Mouse (Mus musculus) G1E (cell line): Measurements from ENCODE around the gene Rrm2.

Experiments
- CTCF ChIP-seq: IDR thresholded peaks from 2 replicates; pipeline ENCODE4 v1.5.1; 2012; ENCODE audit warnings: low read depth, low read length, inconsistent platforms, mixed read lengths
- GATA1 ChIP-seq: IDR thresholded peaks from 2 replicates; pipeline ENCODE4 v1.6.1; 2012; ENCODE audit warnings: borderline replicate concordance, low read length, inconsistent platforms, mixed read lengths
- POLR2AphosphoS5 ChIP-seq: IDR thresholded peaks from 2 replicates; pipeline ENCODE4 v1.6.1; 2012; ENCODE audit warnings: low read depth, low read length, inconsistent platforms; ENCODE audit not compliant: insufficient replicate concordance
- TAL1 ChIP-seq: conservative IDR thresholded peaks from 2 replicates; pipeline ENCODE4 v1.6.1; 2012; ENCODE audit warnings: low read depth, low read length, inconsistent platforms, mixed read lengths

DNA sequence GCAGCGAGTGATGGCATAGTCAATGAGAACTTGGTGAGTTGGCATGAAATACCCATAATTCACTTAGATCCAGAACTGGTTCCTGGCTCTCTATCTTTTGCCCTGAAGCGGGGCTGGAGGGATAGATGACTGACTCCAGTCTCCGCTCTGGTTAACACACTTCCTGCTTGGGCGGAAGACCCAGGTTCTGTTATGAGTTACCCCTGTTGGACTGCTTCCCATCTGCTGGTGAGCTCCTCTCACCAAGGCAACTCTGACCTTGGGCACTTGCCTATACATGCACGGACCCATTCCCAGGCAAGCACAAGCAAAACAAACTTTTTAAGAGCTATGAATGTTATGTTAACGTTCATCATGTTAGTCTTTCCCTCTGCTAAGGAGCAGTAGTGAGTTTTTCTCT, 1.4 kb downstream of the Rrm2 start:
- TF ChIP-seq CTCF (no peak), POLR2AphosphoS5 (no peak), GATA1 (no peak), TAL1 (no peak)
